Mouse (Mus musculus): ENCODE data around the gene Gpank1. TPM values are rescaled to one million over a fixed set of nuclear protein-coding genes. Genes with fewer than 3 reads are reported as not detected.

The Gpank1 gene
- 11.7 and 17.0 TPM in 2 replicates for total RNA-seq (2014; rRNA removed)
- polyA plus RNA-seq (2015; fragmentation: Nextera tagmentation; extraction: Ambion mirVana), result 20.2 and 21.0 TPM in 2 replicates

DNA sequence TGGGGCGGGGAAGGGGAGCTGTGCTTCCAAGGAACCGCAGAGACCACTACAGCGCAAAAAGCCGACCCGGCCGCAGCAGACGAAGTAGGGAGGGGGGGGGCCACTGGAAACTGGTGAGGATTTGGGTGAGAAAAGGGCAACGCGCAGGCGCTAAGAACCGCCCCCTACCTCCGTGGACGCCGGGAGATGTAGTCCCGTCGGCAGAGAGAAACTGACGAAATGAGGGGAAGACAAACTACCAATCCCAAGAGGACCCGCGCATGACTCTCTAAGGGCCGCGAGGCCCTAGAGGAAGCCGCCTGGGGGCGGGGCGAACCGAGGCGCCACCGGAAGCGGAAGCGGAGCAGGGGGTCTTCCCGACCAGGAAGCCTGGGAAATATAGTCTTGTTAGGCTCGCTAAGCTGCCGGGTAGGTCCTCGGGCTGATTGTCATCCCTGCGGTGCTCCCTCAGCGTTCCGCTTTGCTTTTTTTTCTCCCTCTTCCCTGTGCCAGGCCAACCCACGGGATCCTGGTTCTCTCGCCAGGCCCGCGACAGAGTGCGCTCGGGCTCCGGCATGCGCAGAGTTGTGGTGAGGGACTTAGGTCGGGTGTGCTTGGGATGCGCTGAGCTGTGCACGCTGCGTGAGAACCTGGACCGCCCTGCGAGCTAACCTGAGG is at the start of gene Gpank1:
Gpank1 (plus strand) TSS at position 313 of the 657 bp plus-strand sequence.
- peak; percentile 100 for DNase-seq (ENCODE audit: low spot score)
- no peak for TF ChIP-seq CTCF (IDR thresholded peaks at IDR 0.05)
- Histone ChIP-seq H3K9ac (replicated peaks; ENCODE audit: low read length, poor library complexity, severe bottlenecking) (peak within 1 kb of the TSS; percentile 89), H3K27ac (ENCODE audit: low read depth, low read length) (peak within 1 kb of the TSS; percentile 92), H3K4me1 (ENCODE audit: insufficient read depth, low read length) (no peaks in the 10 kb centered on the region), H3K9me3 (ENCODE audit: low read length) (no peaks in the 10 kb centered on the region), H3K4me3 (ENCODE audit: low read depth, low read length) (peak within 1 kb of the TSS; percentile 92), H3K4me2 (ENCODE audit: low read depth, low read length, poor library complexity, severe bottlenecking) (peak within 1 kb of the TSS; percentile 94), H3K36me3 (ENCODE audit: insufficient read depth, low read length) (peaks cover 25% of the 10 kb centered on the region), H3K27me3 (ENCODE audit: insufficient read depth, low read length) (no peaks in the 10 kb centered on the region)
- under 1% methylated on average over 50 of the region's 50 CpGs for WGBS
- ATAC-seq (ENCODE audit: low FRiP score), result peak; percentile 93

DNA sequence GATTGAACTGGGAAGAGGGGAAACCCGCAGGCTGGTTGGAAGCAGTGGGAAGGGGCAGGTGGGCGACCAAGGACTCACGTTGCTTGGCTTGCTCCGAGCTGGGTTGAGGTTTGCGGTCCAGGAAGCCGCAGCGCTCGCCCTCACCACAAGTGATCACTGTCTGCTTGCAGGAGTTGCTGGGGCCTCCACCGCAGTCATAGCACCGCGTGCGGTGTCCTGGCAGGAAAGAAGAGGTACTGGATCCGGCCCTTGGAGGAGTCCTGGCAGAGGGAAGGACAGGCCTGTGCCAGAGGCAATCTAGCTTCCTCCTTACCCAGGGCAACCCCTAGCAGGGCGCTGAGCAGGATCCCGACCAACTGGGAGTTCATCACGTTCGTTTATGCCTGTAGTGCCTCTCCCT is 47.2 kb upstream of the Gpank1 start:
- DNase-seq (ENCODE audit: low spot score) (no peak), ATAC-seq (ENCODE audit: low FRiP score) (no peak)
- Histone ChIP-seq H3K9me3 (ENCODE audit: low read length) (no peaks in the 10 kb centered on the region), H3K4me2 (ENCODE audit: low read depth, low read length, poor library complexity, severe bottlenecking) (no peak overlapping the region), H3K4me3 (ENCODE audit: low read depth, low read length) (no peak overlapping the region), H3K27me3 (ENCODE audit: insufficient read depth, low read length) (no peaks in the 10 kb centered on the region), H3K9ac (replicated peaks; ENCODE audit: low read length, poor library complexity, severe bottlenecking) (no peak overlapping the region), H3K36me3 (ENCODE audit: insufficient read depth, low read length) (no peaks in the 10 kb centered on the region), H3K27ac (ENCODE audit: low read depth, low read length) (no peak overlapping the region), H3K4me1 (ENCODE audit: insufficient read depth, low read length) (no peaks in the 10 kb centered on the region)
- no peak for TF ChIP-seq CTCF (IDR thresholded peaks at IDR 0.05)
- WGBS, result 57% methylated on average over 17 of the region's 17 CpGs

DNA sequence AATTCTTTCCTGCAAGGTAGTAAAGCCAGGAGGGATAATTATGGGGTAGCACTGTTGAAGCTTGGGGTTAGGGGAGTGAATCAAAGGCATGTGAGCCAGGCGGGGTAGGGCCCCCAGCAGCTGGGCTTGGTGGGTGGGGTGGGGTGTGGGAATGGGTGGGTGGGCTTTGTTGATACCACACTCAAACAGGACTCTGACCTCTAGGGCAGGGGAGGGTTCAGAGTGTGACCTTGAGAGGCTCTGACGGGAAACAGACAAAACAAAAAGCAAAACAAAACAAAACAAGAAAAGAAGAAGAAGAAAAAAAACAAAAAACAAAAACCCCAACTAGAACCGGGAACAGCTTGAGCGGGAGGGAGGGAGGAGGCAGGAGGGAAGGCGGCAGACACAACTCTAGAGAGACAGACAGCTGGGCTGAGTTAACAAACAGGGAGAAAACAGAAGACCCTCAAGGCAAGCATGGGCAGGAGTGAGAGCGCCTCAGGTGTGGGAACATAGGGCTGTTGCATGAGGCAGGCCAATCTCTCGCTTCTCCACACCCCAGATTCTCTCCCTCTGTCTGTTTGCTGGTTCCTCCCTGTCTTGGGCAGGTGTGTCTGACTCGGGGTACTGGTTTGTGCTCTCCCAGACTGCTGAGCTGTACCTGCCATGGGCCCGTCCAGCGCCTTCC is 44.6 kb upstream of the Gpank1 start, which contains the start of gene Ly6g6e:
Ly6g6e (plus strand) TSS at position 396 of the 670 bp plus-strand sequence.
- H3K27ac ChIP-seq (ENCODE audit: low read depth, low read length), result no peak within 1 kb of the TSS
- peak within 1 kb of the TSS; percentile 35 for H3K4me2 ChIP-seq (ENCODE audit: low read depth, low read length, poor library complexity, severe bottlenecking)
- DNase-seq (ENCODE audit: low spot score), result no peak
- peak within 1 kb of the TSS; percentile 18; the same call in 1 of the 2 replicates for H3K4me3 ChIP-seq (ENCODE audit: low read depth, low read length)
- 40% methylated on average over 10 of the region's 10 CpGs for WGBS
- ATAC-seq (ENCODE audit: low FRiP score), result no peak
- H3K9ac ChIP-seq (replicated peaks; ENCODE audit: low read length, poor library complexity, severe bottlenecking), result no peak within 1 kb of the TSS
- H3K4me1 ChIP-seq (ENCODE audit: insufficient read depth, low read length), result no peaks in the 10 kb centered on the region
- no peak for TF ChIP-seq CTCF (IDR thresholded peaks at IDR 0.05)
- no peaks in the 10 kb centered on the region for H3K36me3 ChIP-seq (ENCODE audit: insufficient read depth, low read length)
- H3K9me3 ChIP-seq (ENCODE audit: low read length), result no peaks in the 10 kb centered on the region
- H3K27me3 ChIP-seq (ENCODE audit: insufficient read depth, low read length), result no peaks in the 10 kb centered on the region

DNA sequence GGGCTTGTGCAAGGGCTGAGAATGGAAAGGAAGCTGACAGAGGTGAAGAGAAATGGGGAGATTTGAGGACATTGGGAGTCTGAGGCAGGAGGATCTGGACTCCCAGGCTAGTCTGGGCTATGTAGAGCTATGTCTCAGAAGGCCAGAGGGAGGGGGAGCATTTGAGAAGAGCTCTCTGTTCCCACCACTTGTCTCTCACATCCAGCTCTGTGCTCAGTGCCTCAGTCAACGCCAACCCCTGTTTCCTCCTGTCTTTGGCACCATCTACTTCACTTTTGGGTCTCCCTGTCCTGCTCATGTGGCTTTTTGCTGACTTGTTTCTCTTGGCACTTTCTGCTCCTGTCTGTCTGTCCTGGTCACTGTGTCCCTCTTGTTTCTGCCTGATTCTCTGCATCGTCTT is 44.0 kb upstream of the Gpank1 start:
- Histone ChIP-seq H3K4me3 (ENCODE audit: low read depth, low read length) (peak overlapping the region; percentile 18; the same call in 1 of the 2 replicates), H3K4me2 (ENCODE audit: low read depth, low read length, poor library complexity, severe bottlenecking) (peak overlapping the region; percentile 35)
- ATAC-seq (ENCODE audit: low FRiP score), result no peak

DNA sequence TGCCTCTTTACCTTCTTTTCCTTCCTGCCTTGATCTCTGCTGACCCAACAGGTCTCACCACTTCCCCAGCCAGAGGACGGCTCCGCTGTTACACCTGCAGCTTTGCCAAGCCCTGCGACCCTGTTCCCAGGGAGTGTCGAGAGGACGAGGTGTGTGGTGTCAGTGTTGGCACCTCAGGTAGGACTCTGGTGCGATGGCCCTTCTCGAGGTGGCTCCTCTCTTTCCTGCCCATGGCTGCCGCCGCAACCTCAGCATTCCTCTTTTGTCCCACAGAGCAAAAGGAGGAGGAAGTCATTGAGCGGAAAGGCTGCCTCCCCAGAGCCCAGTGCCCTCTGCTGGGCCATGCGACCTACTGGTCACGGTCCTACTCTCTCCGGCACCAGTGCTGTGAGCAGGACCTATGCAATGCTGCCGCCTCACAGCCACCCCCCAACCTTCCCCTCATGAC is 43.4 kb upstream of the Gpank1 start, which contains the start of gene Ly6g6d:
Ly6g6d (minus strand) TSS at position 280 of the 448 bp plus-strand sequence.
- Histone ChIP-seq H3K9me3 (ENCODE audit: low read length) (no peaks in the 10 kb centered on the region), H3K36me3 (ENCODE audit: insufficient read depth, low read length) (no peaks in the 10 kb centered on the region), H3K27ac (ENCODE audit: low read depth, low read length) (no peak within 1 kb of the TSS), H3K27me3 (ENCODE audit: insufficient read depth, low read length) (no peaks in the 10 kb centered on the region), H3K4me1 (ENCODE audit: insufficient read depth, low read length) (no peaks in the 10 kb centered on the region), H3K4me3 (ENCODE audit: low read depth, low read length) (peak within 1 kb of the TSS; percentile 18; the same call in 1 of the 2 replicates), H3K4me2 (ENCODE audit: low read depth, low read length, poor library complexity, severe bottlenecking) (peak within 1 kb of the TSS; percentile 35), H3K9ac (replicated peaks; ENCODE audit: low read length, poor library complexity, severe bottlenecking) (no peak within 1 kb of the TSS)
- DNase-seq (ENCODE audit: low spot score), result peak; percentile 18
- peak; percentile 58; the same call in 1 of the 2 replicates for ATAC-seq (ENCODE audit: low FRiP score)
- TF ChIP-seq CTCF (IDR thresholded peaks at IDR 0.05), result peak; percentile 57
- WGBS, result 12% methylated on average over 14 of the region's 14 CpGs

More for the DNA sequence above, 44.0 kb upstream of the Gpank1 start:
- Histone ChIP-seq H3K27me3 (ENCODE audit: insufficient read depth, low read length) (no peaks in the 10 kb centered on the region), H3K4me1 (ENCODE audit: insufficient read depth, low read length) (no peaks in the 10 kb centered on the region), H3K36me3 (ENCODE audit: insufficient read depth, low read length) (no peaks in the 10 kb centered on the region), H3K9me3 (ENCODE audit: low read length) (no peaks in the 10 kb centered on the region), H3K9ac (replicated peaks; ENCODE audit: low read length, poor library complexity, severe bottlenecking) (no peak overlapping the region), H3K27ac (ENCODE audit: low read depth, low read length) (no peak overlapping the region)
- 40% methylated on average over 2 of the region's 2 CpGs for WGBS
- no peak for DNase-seq (ENCODE audit: low spot score)
- TF ChIP-seq CTCF (IDR thresholded peaks at IDR 0.05), result no peak

DNA sequence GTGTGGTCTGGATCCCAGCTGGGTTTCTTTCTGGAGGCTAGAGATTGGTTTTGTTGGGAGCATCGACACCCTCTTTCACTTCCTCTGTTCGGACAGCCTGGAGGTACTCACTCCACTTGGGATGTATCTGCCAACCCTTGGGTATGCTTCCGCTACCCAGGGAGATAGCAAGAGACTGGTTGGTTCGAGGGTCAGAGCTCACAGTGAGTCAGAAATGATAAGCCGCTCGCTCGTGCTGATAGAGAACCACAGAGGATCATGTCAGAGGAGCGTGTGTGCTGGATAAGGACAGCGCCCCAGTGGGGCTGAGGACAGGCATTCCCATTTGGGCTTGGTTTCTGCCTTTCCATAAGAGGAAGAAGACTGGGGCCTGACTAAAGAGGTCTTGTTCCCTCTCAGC is 41.5 kb upstream of the Gpank1 start:
- Histone ChIP-seq H3K9me3 (ENCODE audit: low read length) (no peaks in the 10 kb centered on the region), H3K9ac (replicated peaks; ENCODE audit: low read length, poor library complexity, severe bottlenecking) (no peak overlapping the region), H3K4me1 (ENCODE audit: insufficient read depth, low read length) (no peaks in the 10 kb centered on the region), H3K4me2 (ENCODE audit: low read depth, low read length, poor library complexity, severe bottlenecking) (no peak overlapping the region), H3K27ac (ENCODE audit: low read depth, low read length) (no peak overlapping the region), H3K4me3 (ENCODE audit: low read depth, low read length) (no peak overlapping the region), H3K27me3 (ENCODE audit: insufficient read depth, low read length) (no peaks in the 10 kb centered on the region), H3K36me3 (ENCODE audit: insufficient read depth, low read length) (no peaks in the 10 kb centered on the region)
- TF ChIP-seq CTCF (IDR thresholded peaks at IDR 0.05), result no peak
- ATAC-seq (ENCODE audit: low FRiP score), result no peak
- WGBS, result 62% methylated on average over 9 of the region's 9 CpGs
- DNase-seq (ENCODE audit: low spot score), result no peak
